Mouse (Mus musculus) midbrain, embryonic 14.5 days (tissue): ENCODE results near the gene Lrrc32. TPM values are rescaled to one million over a fixed set of nuclear protein-coding genes. Genes with fewer than 3 reads are reported as not detected.

Experiments
- ATAC-seq: fragments of 200-750 bp; cut with Nextera tagmentation; 2 replicates; pipeline ENCODE4 v1.8.0; 2017; ENCODE audit warnings: moderate number of reproducible peaks, moderate library complexity; ENCODE audit not compliant: low FRiP score, low TSS enrichment
- DNase-seq: peaks from one replicate; pipeline ENCODE4 v3.0.0-alpha.2; 2015
- H3K27ac ChIP-seq: fragments of 300-500 bp; sonication (generic); replicated peaks from 2 replicates; pipeline ENCODE4 v1.5.1; 2014; ENCODE audit warnings: mild to moderate bottlenecking, low read depth, low read length, moderate library complexity
- H3K27me3 ChIP-seq: fragments of 300-500 bp; sonication (generic); 2 replicates; pipeline ENCODE4 v1.6.1; 2014; ENCODE audit warnings: low read length, control low read depth, mixed read lengths; ENCODE audit not compliant: control insufficient read depth, insufficient read depth
- H3K36me3 ChIP-seq: fragments of 300-500 bp; sonication (generic); 2 replicates; pipeline ENCODE4 v1.6.1; 2014; ENCODE audit warnings: low read length, control low read depth; ENCODE audit not compliant: control insufficient read depth, insufficient read depth
- H3K4me1 ChIP-seq: fragments of 300-500 bp; sonication (generic); 2 replicates; pipeline ENCODE4 v1.6.1; 2014; ENCODE audit warnings: mild to moderate bottlenecking, antibody characterized with exemption, low read length, control low read depth; ENCODE audit not compliant: control insufficient read depth, insufficient read depth
- H3K4me2 ChIP-seq: fragments of 300-500 bp; sonication (generic); 2 replicates; pipeline ENCODE4 v1.6.1; 2014; ENCODE audit warnings: mild to moderate bottlenecking, low read length, moderate library complexity
- H3K4me3 ChIP-seq: fragments of 300-500 bp; sonication (generic); replicated peaks from 2 replicates; pipeline ENCODE4 v1.5.1; 2014; ENCODE audit warnings: low read depth, low read length
- H3K9ac ChIP-seq: fragments of 300-500 bp; sonication (generic); replicated peaks from 2 replicates; pipeline ENCODE4 v1.6.1; 2014; ENCODE audit warnings: mild to moderate bottlenecking, low read length, moderate library complexity
- H3K9me3 ChIP-seq: fragments of 300-500 bp; sonication (generic); 2 replicates; pipeline ENCODE4 v1.6.1; 2016; ENCODE audit warnings: low read length, control low read depth, mixed read lengths; ENCODE audit not compliant: control insufficient read depth
- WGBS: fragments of 180-500 bp; shearing (Covaris S2); extraction: QIAGEN DNeasy Blood & Tissue Kit; methylation state at CpG from one replicate; pipeline ENCODE4 v1.1.7; 2014; 5-methylcytosine and 5-hydroxymethylcytosine counted together
- polyA plus RNA-seq: library from polyadenylated mRNA; unstranded; fragments of >200 nt; fragmentation: Nextera tagmentation; extraction: Ambion mirVana; gene quantifications from 2 replicates; pipeline ENCODE4 v1.2.1, GENCODE M21; 2014

The Lrrc32 gene
- polyA plus RNA-seq, 1 experiment from 2014 or later = 4.2 TPM

DNA sequence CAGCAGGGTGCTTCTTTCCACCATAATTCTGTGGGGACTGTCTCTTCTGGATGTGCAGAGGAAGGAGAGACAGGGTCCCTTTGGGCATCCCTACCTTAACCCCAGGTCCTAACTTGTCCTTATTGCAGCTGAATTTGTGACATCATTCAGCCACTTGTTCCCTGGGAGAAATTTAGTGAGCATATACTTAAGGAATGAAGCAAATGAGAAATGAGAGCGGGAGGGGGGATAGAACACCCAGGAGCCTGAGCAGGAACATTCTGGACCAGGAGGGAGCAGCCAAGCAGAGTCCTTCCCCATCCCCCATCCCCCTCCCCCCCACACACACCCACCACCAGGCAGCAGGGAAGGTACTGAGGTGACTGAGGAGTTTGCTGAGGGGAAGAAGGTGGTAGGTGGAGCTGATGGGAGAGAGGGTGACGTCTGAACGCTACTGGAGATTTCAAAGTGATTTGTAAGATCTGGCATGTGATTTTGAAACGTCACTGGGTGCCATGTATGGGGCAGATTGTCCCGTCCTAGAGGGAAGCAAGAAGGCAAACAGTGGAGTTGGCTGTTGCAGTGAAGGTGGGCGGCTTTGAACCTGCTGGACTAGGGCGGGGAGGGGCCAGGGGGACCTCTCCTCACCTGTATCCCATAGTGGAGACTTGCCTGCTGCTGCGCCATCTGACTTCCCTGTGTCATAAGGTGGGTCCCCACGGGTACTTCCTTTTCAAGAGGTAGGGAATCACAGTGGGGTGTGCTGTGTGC is 2.5 kb downstream of the Lrrc32 start:
- 65% methylated on average over 9 of the region's 9 CpGs for WGBS
- Histone ChIP-seq H3K27me3 (no peaks in the 10 kb centered on the region), H3K36me3 (no peaks in the 10 kb centered on the region), H3K9ac (no peak overlapping the region), H3K4me3 (no peak overlapping the region), H3K27ac (no peak overlapping the region), H3K4me1 (peaks cover 5% of the 10 kb centered on the region; the same call in 1 of the 2 replicates), H3K4me2 (no peak overlapping the region), H3K9me3 (no peaks in the 10 kb centered on the region)
- no peak for ATAC-seq
- DNase-seq = no peak

GRCm38 (mm10) chr7:98492331-98492730 is 3.2 kb downstream of the Lrrc32 start:
- 72% methylated on average over 5 of the region's 5 CpGs for WGBS
- ATAC-seq = no peak

DNA sequence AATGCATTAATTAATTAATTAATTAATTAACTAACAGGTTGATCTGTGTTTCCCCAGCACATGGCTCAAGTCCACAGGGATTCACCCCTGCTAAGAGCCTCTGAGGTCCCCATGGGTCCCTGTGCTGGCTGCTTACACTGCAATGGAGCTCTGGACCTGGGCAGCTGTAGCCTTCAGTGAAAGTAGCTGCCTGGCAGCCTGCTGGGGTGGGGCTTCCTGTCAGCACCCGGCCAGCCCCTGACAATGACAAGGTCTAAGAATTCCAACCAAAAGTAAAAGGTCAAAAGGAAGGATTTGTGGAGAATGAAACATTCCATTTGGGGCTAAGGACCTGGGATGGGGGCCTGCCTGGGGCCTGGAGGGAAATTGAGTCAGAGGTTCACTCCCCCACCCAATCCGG is 4.2 kb downstream of the Lrrc32 start:
- ATAC-seq (no peak), DNase-seq (no peak)
- Histone ChIP-seq H3K9ac (no peak overlapping the region), H3K4me1 (0 out of 2 replicates have a peak, but pooled peaks cover 5% of the 10 kb centered on the region), H3K9me3 (no peaks in the 10 kb centered on the region), H3K4me2 (no peak overlapping the region), H3K36me3 (no peaks in the 10 kb centered on the region), H3K27me3 (no peaks in the 10 kb centered on the region), H3K4me3 (no peak overlapping the region), H3K27ac (no peak overlapping the region)
- 74% methylated on average over 2 of the region's 2 CpGs for WGBS

More at GRCm38 (mm10) chr7:98492331-98492730, 3.2 kb downstream of the Lrrc32 start:
- no peak for DNase-seq
- H3K4me2 ChIP-seq = no peak overlapping the region
- H3K9me3 ChIP-seq = no peaks in the 10 kb centered on the region
- H3K36me3 ChIP-seq = no peaks in the 10 kb centered on the region
- no peak overlapping the region for H3K4me3 ChIP-seq
- H3K27ac ChIP-seq = no peak overlapping the region
- no peak overlapping the region for H3K9ac ChIP-seq
- H3K4me1 ChIP-seq = 0 out of 2 replicates have a peak, but pooled peaks cover 5% of the 10 kb centered on the region
- no peaks in the 10 kb centered on the region for H3K27me3 ChIP-seq

GRCm38 (mm10) chr7:98493901-98494480 is 4.9 kb downstream of the Lrrc32 start:
- no peaks in the 10 kb centered on the region for H3K36me3 ChIP-seq
- H3K4me3 ChIP-seq = no peak overlapping the region
- no peak overlapping the region for H3K9ac ChIP-seq
- H3K9me3 ChIP-seq = no peaks in the 10 kb centered on the region
- no peak overlapping the region for H3K27ac ChIP-seq
- 76% methylated on average over 18 of the region's 18 CpGs for WGBS
- no peak overlapping the region for H3K4me2 ChIP-seq
- no peaks in the 10 kb centered on the region for H3K27me3 ChIP-seq
- DNase-seq (no peak), ATAC-seq (no peak)
- 0 out of 2 replicates have a peak, but pooled peaks cover 5% of the 10 kb centered on the region for H3K4me1 ChIP-seq

GRCm38 (mm10) chr7:98495591-98495990 is 6.5 kb downstream of the Lrrc32 start:
- 71% methylated on average over 1 of the region's 1 CpGs for WGBS
- DNase-seq = no peak
- H3K4me1 ChIP-seq = no peaks in the 10 kb centered on the region
- H3K4me3 ChIP-seq = no peak overlapping the region
- no peak overlapping the region for H3K9ac ChIP-seq
- no peaks in the 10 kb centered on the region for H3K36me3 ChIP-seq
- ATAC-seq = no peak
- no peak overlapping the region for H3K27ac ChIP-seq
- H3K4me2 ChIP-seq = no peak overlapping the region
- no peaks in the 10 kb centered on the region for H3K27me3 ChIP-seq
- H3K9me3 ChIP-seq = no peaks in the 10 kb centered on the region

- DNase-seq (no peak), ATAC-seq (no peak)
- Histone ChIP-seq H3K36me3 (no peaks in the 10 kb centered on the region), H3K4me3 (no peak overlapping the region), H3K9me3 (no peaks in the 10 kb centered on the region), H3K27me3 (no peaks in the 10 kb centered on the region), H3K4me2 (no peak overlapping the region), H3K9ac (no peak overlapping the region), H3K27ac (no peak overlapping the region), H3K4me1 (no peaks in the 10 kb centered on the region)
- 65% methylated on average over 5 of the region's 5 CpGs for WGBS
Measured at GRCm38 (mm10) chr7:98497451-98497850, 8.4 kb downstream of the Lrrc32 start.

GRCm38 (mm10) chr7:98498101-98498500 is 9.0 kb downstream of the Lrrc32 start:
- no peak overlapping the region for H3K9ac ChIP-seq
- H3K4me1 ChIP-seq = no peaks in the 10 kb centered on the region
- no peaks in the 10 kb centered on the region for H3K36me3 ChIP-seq
- DNase-seq (no peak), ATAC-seq (no peak)
- no peaks in the 10 kb centered on the region for H3K27me3 ChIP-seq
- H3K4me3 ChIP-seq = no peak overlapping the region
- H3K27ac ChIP-seq = no peak overlapping the region
- WGBS = 87% methylated on average over 12 of the region's 12 CpGs
- no peak overlapping the region for H3K4me2 ChIP-seq
- H3K9me3 ChIP-seq = no peaks in the 10 kb centered on the region

DNA sequence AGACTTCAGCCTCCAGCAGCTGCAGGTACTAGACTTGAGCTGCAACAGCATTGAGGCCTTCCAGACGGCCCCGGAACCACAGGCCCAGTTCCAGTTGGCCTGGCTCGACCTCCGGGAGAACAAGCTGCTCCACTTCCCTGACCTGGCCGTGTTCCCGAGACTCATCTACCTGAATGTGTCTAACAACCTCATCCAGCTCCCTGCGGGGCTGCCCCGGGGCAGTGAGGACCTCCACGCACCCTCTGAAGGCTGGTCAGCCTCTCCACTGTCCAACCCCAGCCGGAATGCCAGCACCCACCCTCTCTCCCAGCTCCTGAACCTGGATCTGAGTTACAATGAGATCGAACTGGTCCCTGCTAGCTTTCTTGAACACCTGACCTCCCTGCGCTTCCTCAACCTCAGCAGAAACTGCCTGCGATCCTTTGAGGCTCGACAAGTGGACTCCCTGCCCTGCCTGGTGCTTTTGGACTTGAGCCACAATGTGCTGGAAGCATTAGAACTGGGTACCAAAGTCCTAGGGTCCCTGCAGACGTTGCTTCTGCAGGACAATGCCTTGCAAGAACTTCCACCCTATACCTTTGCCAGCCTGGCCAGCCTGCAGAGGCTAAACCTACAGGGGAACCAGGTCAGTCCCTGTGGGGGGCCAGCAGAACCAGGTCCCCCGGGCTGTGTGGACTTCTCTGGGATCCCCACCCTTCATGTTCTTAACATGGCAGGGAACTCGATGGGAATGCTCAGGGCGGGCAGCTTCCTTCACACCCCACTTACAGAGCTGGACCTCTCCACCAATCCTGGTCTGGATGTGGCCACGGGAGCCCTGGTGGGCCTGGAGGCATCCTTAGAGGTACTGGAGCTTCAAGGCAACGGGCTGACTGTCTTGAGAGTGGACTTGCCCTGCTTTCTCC is 9.8 kb downstream of the Lrrc32 start:
- Histone ChIP-seq H3K9ac (no peak overlapping the region), H3K27ac (no peak overlapping the region), H3K4me2 (no peak overlapping the region), H3K9me3 (no peaks in the 10 kb centered on the region), H3K27me3 (no peaks in the 10 kb centered on the region), H3K36me3 (no peaks in the 10 kb centered on the region), H3K4me1 (peaks cover 4% of the 10 kb centered on the region), H3K4me3 (no peak overlapping the region)
- DNase-seq (no peak), ATAC-seq (no peak)
- 84% methylated on average over 20 of the region's 20 CpGs for WGBS
